Mouse (Mus musculus): Measurements from ENCODE around the gene Srarp. TPM values are rescaled to one million over a fixed set of nuclear protein-coding genes. Genes with fewer than 3 reads are reported as not detected.

Gene Srarp
- total RNA-seq, 1 experiment = not detected

GRCm38 (mm10) chr4:141455526-141455925 lies 19.6 kb upstream of the Srarp start:
- peaks cover 2% of the 10 kb centered on the region; the same call in 1 of the 2 replicates for H3K36me3 ChIP-seq (ENCODE audit: control insufficient read depth, insufficient read depth, low read length, poor library complexity, severe bottlenecking)
- in situ Hi-C loops (cut with MboI; ENCODE audit: low sequenced_read_pairs in 2 of 2, unreplicated experiment in 2 of 2) = no loop called here
- DNase-seq (ENCODE audit: low read depth, low spot score) = no peak

GRCm38 (mm10) chr4:141454581-141455350 lies 18.9 kb upstream of the Srarp start:
- in situ Hi-C loops (cut with MboI; ENCODE audit: low sequenced_read_pairs in 2 of 2, unreplicated experiment in 2 of 2) = no loop called here
- DNase-seq (ENCODE audit: low read depth, low spot score) = no peak
- Histone ChIP-seq H3K4me1 (ENCODE audit: control insufficient read depth in 2 of 2, insufficient read depth in 2 of 2, low read length in 2 of 2, poor library complexity in 1 of 2) (peaks cover 2 to 14% of the 10 kb centered on the region in 2 experiments; a peak in 3 of 4 replicates), H3K9me3 (ENCODE audit: control insufficient read depth, insufficient read depth, low read depth, low read length) (no peaks in the 10 kb centered on the region), H3K27ac (ENCODE audit: insufficient read depth, low read depth, low read length, poor library complexity, severe bottlenecking) (no peak overlapping the region), H3K36me3 (ENCODE audit: control insufficient read depth, insufficient read depth, low read length, poor library complexity, severe bottlenecking) (peaks cover 4% of the 10 kb centered on the region; the same call in 1 of the 2 replicates), H3K4me3 (ENCODE audit: insufficient read depth in 1 of 2, low read depth in 1 of 2, low read length in 2 of 2, poor library complexity in 1 of 2, severe bottlenecking in 1 of 2) (no peak overlapping the region), H3K9ac (ENCODE audit: insufficient read depth, low read depth, low read length, poor library complexity, severe bottlenecking) (no peak overlapping the region)
- TF ChIP-seq CHD2 (IDR thresholded peaks at IDR 0.05; ENCODE audit: low read depth, low read length) = no peak
- TF ChIP-seq ZNF384 (IDR thresholded peaks at IDR 0.05; ENCODE audit: low read depth, low read length) = no peak
- no peak for TF ChIP-seq ZC3H11A (IDR thresholded peaks at IDR 0.05; ENCODE audit: borderline replicate concordance, low read depth, low read length)
- no peak for TF ChIP-seq MAFK (IDR thresholded peaks at IDR 0.05; ENCODE audit: insufficient read depth, low read depth, low read length)
- TF ChIP-seq HCFC1 (IDR thresholded peaks at IDR 0.05; ENCODE audit: borderline replicate concordance, insufficient read depth, low read length) = no peak

More at GRCm38 (mm10) chr4:141455526-141455925, 19.6 kb upstream of the Srarp start:
- Histone ChIP-seq H3K9me3 (ENCODE audit: control insufficient read depth, insufficient read depth, low read depth, low read length) (no peaks in the 10 kb centered on the region), H3K4me3 (ENCODE audit: insufficient read depth in 1 of 2, low read depth in 1 of 2, low read length in 2 of 2, poor library complexity in 1 of 2, severe bottlenecking in 1 of 2) (no peak overlapping the region), H3K9ac (ENCODE audit: insufficient read depth, low read depth, low read length, poor library complexity, severe bottlenecking) (no peak overlapping the region), H3K27ac (ENCODE audit: insufficient read depth, low read depth, low read length, poor library complexity, severe bottlenecking) (no peak overlapping the region), H3K4me1 (ENCODE audit: control insufficient read depth in 2 of 2, insufficient read depth in 2 of 2, low read length in 2 of 2, poor library complexity in 1 of 2) (peaks cover 2 to 12% of the 10 kb centered on the region in 2 experiments; a peak in 3 of 4 replicates)
- TF ChIP-seq HCFC1 (IDR thresholded peaks at IDR 0.05; ENCODE audit: borderline replicate concordance, insufficient read depth, low read length) = no peak
- TF ChIP-seq MAFK (IDR thresholded peaks at IDR 0.05; ENCODE audit: insufficient read depth, low read depth, low read length) = no peak
- TF ChIP-seq CHD2 (IDR thresholded peaks at IDR 0.05; ENCODE audit: low read depth, low read length) = no peak
- no peak for TF ChIP-seq ZNF384 (IDR thresholded peaks at IDR 0.05; ENCODE audit: low read depth, low read length)
- TF ChIP-seq ZC3H11A (IDR thresholded peaks at IDR 0.05; ENCODE audit: borderline replicate concordance, low read depth, low read length) = no peak

- in situ Hi-C loops (cut with MboI; ENCODE audit: low sequenced_read_pairs in 2 of 2, unreplicated experiment in 2 of 2) = no loop called here
- no peak overlapping the region for H3K4me3 ChIP-seq (ENCODE audit: insufficient read depth in 1 of 2, low read depth in 1 of 2, low read length in 2 of 2, poor library complexity in 1 of 2, severe bottlenecking in 1 of 2)
- no peak for TF ChIP-seq MAFK (IDR thresholded peaks at IDR 0.05; ENCODE audit: insufficient read depth, low read depth, low read length)
- TF ChIP-seq HCFC1 (IDR thresholded peaks at IDR 0.05; ENCODE audit: borderline replicate concordance, insufficient read depth, low read length) = no peak
- no peak for TF ChIP-seq CHD2 (IDR thresholded peaks at IDR 0.05; ENCODE audit: low read depth, low read length)
- no peak for TF ChIP-seq ZNF384 (IDR thresholded peaks at IDR 0.05; ENCODE audit: low read depth, low read length)
- TF ChIP-seq ZC3H11A (IDR thresholded peaks at IDR 0.05; ENCODE audit: borderline replicate concordance, low read depth, low read length) = no peak
- H3K9me3 ChIP-seq (ENCODE audit: control insufficient read depth, insufficient read depth, low read depth, low read length) = no peaks in the 10 kb centered on the region
- H3K9ac ChIP-seq (ENCODE audit: insufficient read depth, low read depth, low read length, poor library complexity, severe bottlenecking) = no peak overlapping the region
- no peak overlapping the region for H3K27ac ChIP-seq (ENCODE audit: insufficient read depth, low read depth, low read length, poor library complexity, severe bottlenecking)
- H3K4me1 ChIP-seq (ENCODE audit: control insufficient read depth in 2 of 2, insufficient read depth in 2 of 2, low read length in 2 of 2, poor library complexity in 1 of 2) = peaks cover 0 to 1% of the 10 kb centered on the region in 2 experiments; a peak in 1 of 4 replicates
- peaks cover 8% of the 10 kb centered on the region; the same call in 1 of the 2 replicates for H3K36me3 ChIP-seq (ENCODE audit: control insufficient read depth, insufficient read depth, low read length, poor library complexity, severe bottlenecking)
- DNase-seq (ENCODE audit: low read depth, low spot score) = no peak
Observed at GRCm38 (mm10) chr4:141451916-141452450, 16.1 kb upstream of the Srarp start.

GRCm38 (mm10) chr4:141451251-141451650 lies 15.3 kb upstream of the Srarp start:
- Histone ChIP-seq H3K4me3 (ENCODE audit: insufficient read depth in 1 of 2, low read depth in 1 of 2, low read length in 2 of 2, poor library complexity in 1 of 2, severe bottlenecking in 1 of 2) (no peak overlapping the region), H3K36me3 (ENCODE audit: control insufficient read depth, insufficient read depth, low read length, poor library complexity, severe bottlenecking) (peaks cover 8% of the 10 kb centered on the region; the same call in 1 of the 2 replicates), H3K4me1 (ENCODE audit: control insufficient read depth in 2 of 2, insufficient read depth in 2 of 2, low read length in 2 of 2, poor library complexity in 1 of 2) (peaks cover 0 to 1% of the 10 kb centered on the region in 2 experiments; a peak in 1 of 4 replicates), H3K27ac (ENCODE audit: insufficient read depth, low read depth, low read length, poor library complexity, severe bottlenecking) (no peak overlapping the region), H3K9me3 (ENCODE audit: control insufficient read depth, insufficient read depth, low read depth, low read length) (no peaks in the 10 kb centered on the region), H3K9ac (ENCODE audit: insufficient read depth, low read depth, low read length, poor library complexity, severe bottlenecking) (no peak overlapping the region)
- no peak for TF ChIP-seq HCFC1 (IDR thresholded peaks at IDR 0.05; ENCODE audit: borderline replicate concordance, insufficient read depth, low read length)
- no peak for TF ChIP-seq CHD2 (IDR thresholded peaks at IDR 0.05; ENCODE audit: low read depth, low read length)
- TF ChIP-seq MAFK (IDR thresholded peaks at IDR 0.05; ENCODE audit: insufficient read depth, low read depth, low read length) = no peak
- no peak for TF ChIP-seq ZNF384 (IDR thresholded peaks at IDR 0.05; ENCODE audit: low read depth, low read length)
- no peak for TF ChIP-seq ZC3H11A (IDR thresholded peaks at IDR 0.05; ENCODE audit: borderline replicate concordance, low read depth, low read length)
- in situ Hi-C loops (cut with MboI; ENCODE audit: low sequenced_read_pairs in 2 of 2, unreplicated experiment in 2 of 2) = no loop called here
- DNase-seq (ENCODE audit: low read depth, low spot score) = no peak
